Mouse (Mus musculus) kidney, adult 2 months (tissue): ENCODE results near the gene Cstb.

Experiments used
- CTCF ChIP-seq: fragments of 200-500 bp; conservative IDR thresholded peaks from 2 replicates; pipeline ENCODE4 v1.5.1; 2011; ENCODE audit warnings: low read depth, mild to moderate bottlenecking, control low read depth, low read length, moderate library complexity, mixed read lengths; ENCODE audit not compliant: insufficient read depth, insufficient read length
- POLR2A ChIP-seq: fragments of 200-500 bp; IDR thresholded peaks from one replicate; pipeline ENCODE4 v1.6.1; 2011; ENCODE audit warnings: low read depth, low read length, control low read depth

DNA sequence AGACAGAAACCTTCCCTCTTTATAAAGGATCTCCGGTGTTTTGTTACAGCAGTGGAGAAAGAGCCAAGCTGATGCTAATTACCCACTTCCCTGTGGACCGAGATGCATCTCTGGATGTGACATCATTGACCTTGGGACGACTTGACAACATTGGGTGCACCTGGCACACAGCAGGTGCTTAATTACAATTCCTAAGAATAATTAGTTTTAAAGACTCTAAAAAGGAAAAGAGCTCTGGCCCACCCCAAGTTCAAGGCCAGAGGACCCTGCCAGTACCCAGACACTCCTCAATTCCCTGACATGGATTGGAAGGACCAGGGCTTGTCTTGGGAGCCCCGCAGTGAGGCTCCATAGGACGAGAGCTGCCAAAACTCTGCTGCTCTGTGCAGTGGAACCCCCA lies 16.1 kb downstream of the Cstb start:
- no peak for TF ChIP-seq POLR2A
- no peak for TF ChIP-seq CTCF
